Mouse (Mus musculus) ES-Bruce4 (cell line): ENCODE results near the gene Mthfd2l.

Source experiments
- CTCF ChIP-seq: IDR thresholded peaks from one replicate; pipeline ENCODE4 v1.8.1; 2011; ENCODE audit warnings: low read depth, low read length
- EP300 ChIP-seq: IDR thresholded peaks from 2 replicates; pipeline ENCODE4 v1.6.1; 2011; ENCODE audit warnings: low read depth, low read length; ENCODE audit not compliant: insufficient read depth
- POLR2A ChIP-seq: IDR thresholded peaks from one replicate; pipeline ENCODE4 v1.8.1; 2011; ENCODE audit warnings: low read length; ENCODE audit not compliant: insufficient read depth

DNA sequence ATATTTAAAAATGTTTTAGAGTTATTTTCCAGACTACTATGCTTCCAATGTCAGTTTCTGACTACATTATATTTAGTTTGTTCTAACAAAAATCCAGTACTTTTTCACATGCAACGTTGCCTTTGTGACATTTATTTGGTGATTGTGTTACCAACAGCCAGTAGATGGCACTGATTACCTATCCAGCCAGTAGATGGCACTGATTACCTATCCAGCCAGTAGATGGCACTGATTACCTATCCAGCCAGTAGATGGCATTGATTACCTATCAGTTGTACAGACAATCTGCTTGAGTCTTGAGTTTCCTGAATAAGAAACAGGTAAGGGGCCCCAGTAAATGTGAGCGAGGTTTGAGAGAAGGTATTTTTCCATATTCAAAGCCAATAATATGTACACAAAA lies 20.6 kb downstream of the Mthfd2l start:
- TF ChIP-seq CTCF (peak; percentile 37), EP300 (no peak), POLR2A (no peak)
